Mouse (Mus musculus) kidney, adult 2 months (tissue): ENCODE data around the gene Bsn.

Experiments
- CTCF ChIP-seq: fragments of 200-500 bp; conservative IDR thresholded peaks from 2 replicates; pipeline ENCODE4 v1.5.1; 2011; ENCODE audit warnings: low read depth, mild to moderate bottlenecking, control low read depth, low read length, moderate library complexity, mixed read lengths; ENCODE audit not compliant: insufficient read depth, insufficient read length
- POLR2A ChIP-seq: fragments of 200-500 bp; IDR thresholded peaks from one replicate; pipeline ENCODE4 v1.6.1; 2011; ENCODE audit warnings: low read depth, low read length, control low read depth

GRCm38 (mm10) chr9:108080168-108080567 is 110.0 kb downstream of the Bsn start, which contains the start of gene Mst1:
- TF ChIP-seq CTCF (no peak), POLR2A (no peak)
